Mouse (Mus musculus) spleen, adult 2 months (tissue): Measurements from ENCODE around the gene Cth.

Experiments
- CTCF ChIP-seq: fragments of 200-500 bp; IDR thresholded peaks from 2 replicates; pipeline ENCODE4 v1.5.1; 2011; ENCODE audit warnings: mild to moderate bottlenecking, inconsistent platforms; ENCODE audit not compliant: insufficient read depth, insufficient read length, insufficient replicate concordance; ENCODE audit errors: extremely low read depth
- POLR2A ChIP-seq: fragments of 200-500 bp; IDR thresholded peaks from 2 replicates; pipeline ENCODE4 v1.6.1; 2011; ENCODE audit warnings: low read depth, low read length, inconsistent platforms

DNA sequence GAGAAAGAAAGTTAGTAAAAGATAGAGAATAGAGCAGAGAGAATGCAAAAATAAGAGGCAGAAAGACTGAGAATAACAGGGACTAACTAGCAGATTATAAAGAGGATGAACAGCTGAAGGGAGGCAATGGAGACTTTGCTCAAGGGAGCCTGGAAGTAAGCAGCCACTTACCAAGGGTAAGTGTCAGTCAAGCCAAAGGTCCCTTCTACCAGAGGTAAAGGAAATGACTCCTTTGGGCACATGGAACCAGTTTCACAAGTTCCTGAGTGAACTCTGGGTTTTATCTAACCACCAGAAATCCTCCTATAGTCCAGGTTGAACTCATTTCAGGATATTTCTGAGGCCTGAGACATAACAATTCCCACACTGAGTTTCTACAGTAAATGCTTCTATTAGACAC, 47.0 kb downstream of the Cth start:
- TF ChIP-seq POLR2A (no peak), CTCF (no peak)
